ENCODE assay signal across 8 mouse cellular contexts in the genomic region with DNA sequence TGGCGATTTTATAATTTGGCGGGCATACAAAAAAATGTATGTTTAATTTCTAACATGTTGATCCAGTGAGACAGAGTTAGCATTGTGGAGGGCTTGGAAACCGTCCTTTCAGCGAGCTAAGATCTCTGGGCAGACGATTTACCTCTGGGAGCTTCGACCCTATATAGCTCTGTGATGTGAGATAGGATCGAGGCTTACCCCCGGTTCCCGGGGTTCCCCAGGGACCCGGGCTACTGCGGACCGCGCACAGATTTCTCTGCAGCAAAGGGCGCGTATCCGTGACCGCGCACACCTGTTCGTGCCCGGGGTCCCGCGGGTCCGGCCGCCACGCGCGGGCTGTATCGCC. TPM values are rescaled to one million over a fixed set of nuclear protein-coding genes. Genes with fewer than 3 reads are reported as not detected.
DNase-seq lines count a peak whose midpoint lies in the region; ATAC-seq and TF ChIP-seq lines count a peak whose summit lies in the region.

No protein-coding gene starts in this region.

- DNase-seq in kidney, postnatal 4 days, result no peak
- no peak for DNase-seq in hindbrain, embryonic 14.5 days (ENCODE audit: low spot score)
- DNase-seq in frontal cortex, adult 2 months (ENCODE audit: extremely low spot score in 1 of 2, low spot score in 1 of 2), result no peak
- no peak for DNase-seq in left cerebral cortex, adult 9 months (ENCODE audit: low spot score in 2 of 2)
- no peak for DNase-seq in kidney, postnatal 25 days

- H3K4me2 ChIP-seq in kidney, embryonic 14.5 days (replicated peaks; ENCODE audit: low read depth, low read length), result peak overlapping the region; percentile 98
- peak overlapping the region; percentile 97 for H3K4me2 ChIP-seq in hindbrain, embryonic 14.5 days (replicated peaks)
- H3K4me2 ChIP-seq in midbrain, embryonic 15.5 days, result peak overlapping the region; percentile 86

- peak overlapping the region; percentile 46 for H3K9ac ChIP-seq in kidney, embryonic 14.5 days (ENCODE audit: low read depth, low read length)
- peak overlapping the region; percentile 76 for H3K9ac ChIP-seq in hindbrain, embryonic 14.5 days
- peak overlapping the region; percentile 59 for H3K9ac ChIP-seq in midbrain, embryonic 15.5 days

- H3K9me3 ChIP-seq in kidney, embryonic 14.5 days (ENCODE audit: control insufficient read depth, low read length), result no peaks in the 10 kb centered on the region
- H3K9me3 ChIP-seq in hindbrain, embryonic 14.5 days (ENCODE audit: control insufficient read depth, low read length), result no peaks in the 10 kb centered on the region
- H3K9me3 ChIP-seq in midbrain, embryonic 15.5 days, result no peaks in the 10 kb centered on the region

- peaks cover 34% of the 10 kb centered on the region for H3K27me3 ChIP-seq in kidney, embryonic 14.5 days (ENCODE audit: control insufficient read depth, insufficient read depth, low read length)
- H3K27me3 ChIP-seq in hindbrain, embryonic 14.5 days (ENCODE audit: control insufficient read depth, insufficient read depth, low read length), result peaks cover 31% of the 10 kb centered on the region
- H3K27me3 ChIP-seq in midbrain, embryonic 15.5 days (replicated peaks), result peaks cover 18% of the 10 kb centered on the region

- H3K4me1 ChIP-seq in kidney, embryonic 14.5 days (ENCODE audit: control insufficient read depth, insufficient read depth, low read length), result no peaks in the 10 kb centered on the region; the same call in 1 of the 2 replicates
- no peaks in the 10 kb centered on the region for H3K4me1 ChIP-seq in cortical plate, adult 2 months (ENCODE audit: control insufficient read depth, insufficient read depth, low read length)
- no peaks in the 10 kb centered on the region; the same call in 1 of the 2 replicates for H3K4me1 ChIP-seq in hindbrain, embryonic 14.5 days (replicated peaks; ENCODE audit: control insufficient read depth, insufficient read depth, low read length)
- peaks cover 3% of the 10 kb centered on the region for H3K4me1 ChIP-seq in midbrain, embryonic 15.5 days

- no peak for ATAC-seq in kidney, embryonic 14.5 days (ENCODE audit: low FRiP score, low TSS enrichment)
- peak; percentile 60 for ATAC-seq in hindbrain, embryonic 14.5 days (ENCODE audit: low FRiP score)
- ATAC-seq in midbrain, embryonic 15.5 days (replicated peaks), result no peak

- H3K27ac ChIP-seq in kidney, embryonic 14.5 days (ENCODE audit: low read depth, low read length), result no peak overlapping the region
- H3K27ac ChIP-seq in cortical plate, adult 2 months (ENCODE audit: insufficient read depth, low read length), result no peak overlapping the region
- no peak overlapping the region for H3K27ac ChIP-seq in hindbrain, embryonic 14.5 days
- no peak overlapping the region for H3K27ac ChIP-seq in midbrain, embryonic 15.5 days

- 1% methylated on average over 28 of the region's 28 CpGs for WGBS in kidney, embryonic 14.5 days
- 2% methylated on average over 28 of the region's 28 CpGs for WGBS in hindbrain, embryonic 14.5 days
- 1% methylated on average over 28 of the region's 28 CpGs for WGBS in midbrain, embryonic 15.5 days

- no peaks in the 10 kb centered on the region for H3K36me3 ChIP-seq in kidney, embryonic 14.5 days (ENCODE audit: control insufficient read depth, insufficient read depth, low read length)
- no peaks in the 10 kb centered on the region for H3K36me3 ChIP-seq in hindbrain, embryonic 14.5 days (replicated peaks; ENCODE audit: control insufficient read depth, insufficient read depth)
- no peaks in the 10 kb centered on the region for H3K36me3 ChIP-seq in midbrain, embryonic 15.5 days (replicated peaks)

- peak overlapping the region; percentile 58 for H3K4me3 ChIP-seq in kidney, embryonic 14.5 days (ENCODE audit: low read length)
- peak overlapping the region; percentile 59 for H3K4me3 ChIP-seq in cortical plate, adult 2 months (ENCODE audit: insufficient read depth, low read length)
- peak overlapping the region; percentile 72 for H3K4me3 ChIP-seq in hindbrain, embryonic 14.5 days (replicated peaks; ENCODE audit: low read length)
- H3K4me3 ChIP-seq in midbrain, embryonic 15.5 days, result peak overlapping the region; percentile 59

- no peak for TF ChIP-seq CTCF in cortical plate, adult 2 months (IDR thresholded peaks at IDR 0.05; ENCODE audit: extremely low read depth, insufficient read depth, low read length)

- no peak for TF ChIP-seq POLR2A in cortical plate, adult 2 months (IDR thresholded peaks at IDR 0.05; ENCODE audit: extremely low read depth, insufficient read depth, low read length)

RNA-seq across cellular contexts. Expression of gene Dnajc6, which starts 0.3 kb away (rescaled TPM):
- 0.30 and 0.74 TPM in 2 replicates for polyA plus RNA-seq in kidney, embryonic 14.5 days (2014; fragmentation: Nextera tagmentation; extraction: Ambion mirVana)
- 144 and 145 TPM in 2 replicates for polyA plus RNA-seq in cortical plate, adult 2 months (2012; rRNA removed)
- polyA plus RNA-seq in hindbrain, embryonic 14.5 days (2014; fragmentation: Nextera tagmentation; extraction: Ambion mirVana), result 66.1 and 76.6 TPM in 2 replicates
- polyA plus RNA-seq in midbrain, embryonic 15.5 days (2015; fragmentation: Nextera tagmentation; extraction: Ambion mirVana), result 54.1 and 56.6 TPM in 2 replicates
- polyA plus RNA-seq in frontal cortex, adult 2 months (2012; rRNA removed), result 136 and 149 TPM in 2 replicates

Comparison
In these comparisons a context has a peak if more than half of its experiments do, and no peak if none do; other contexts are left out.
1. RNA of gene Dnajc6, which starts 0.3 kb away (polyA plus RNA-seq): 136 to 149 TPM in frontal cortex, adult 2 months, 144 to 145 TPM in cortical plate, adult 2 months, 66.1 to 76.6 TPM in hindbrain, embryonic 14.5 days and 54.1 to 56.6 TPM in midbrain, embryonic 15.5 days; 0.30 to 0.74 TPM in kidney, embryonic 14.5 days; every median in the first group is over 10 times any median in the second.
2. Peak in every context shown above with its lines, with median percentiles within 50 percentile points of each other: H3K4me2 ChIP-seq, H3K4me3 ChIP-seq and H3K9ac ChIP-seq.